Mouse (Mus musculus) frontal cortex, postnatal 14 days (tissue): ENCODE measurements at regions not wholly inside any gene's neighbourhood (a gene's known extent, or its start where the extent isn't known, plus 50 kb on each side); places are given as distances from the start of the nearest gene placed in this dataset.
A peak's percentile ranks its signal among the peaks of the same experiment; 100 is the strongest.

Source experiments
- DNase-seq, 2 experiments: peaks; one replicate each; pipeline ENCODE4 v3.0.0; 2022; ENCODE audit warnings: low spot score in 2 of 2

DNA sequence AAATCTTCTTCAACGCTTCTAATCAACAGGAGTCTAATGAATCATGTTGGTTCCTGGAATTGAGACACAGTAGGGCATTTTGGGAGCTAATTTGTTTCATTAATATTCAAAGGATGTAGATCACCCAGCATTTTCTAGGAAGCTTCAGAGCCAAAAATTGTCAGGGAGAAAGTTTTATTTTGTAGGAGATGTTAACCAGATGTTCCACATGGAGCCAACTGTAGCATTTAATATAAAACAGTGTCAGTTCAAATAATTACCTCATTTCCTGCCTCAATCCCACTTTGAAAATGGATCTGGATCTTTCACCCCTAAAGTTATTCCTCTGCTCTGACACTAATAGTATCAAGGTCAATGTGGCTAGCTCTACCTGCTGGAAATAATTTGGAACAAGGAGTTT, 389.6 kb upstream of the Lmcd1 start:
- no peak for DNase-seq

DNA sequence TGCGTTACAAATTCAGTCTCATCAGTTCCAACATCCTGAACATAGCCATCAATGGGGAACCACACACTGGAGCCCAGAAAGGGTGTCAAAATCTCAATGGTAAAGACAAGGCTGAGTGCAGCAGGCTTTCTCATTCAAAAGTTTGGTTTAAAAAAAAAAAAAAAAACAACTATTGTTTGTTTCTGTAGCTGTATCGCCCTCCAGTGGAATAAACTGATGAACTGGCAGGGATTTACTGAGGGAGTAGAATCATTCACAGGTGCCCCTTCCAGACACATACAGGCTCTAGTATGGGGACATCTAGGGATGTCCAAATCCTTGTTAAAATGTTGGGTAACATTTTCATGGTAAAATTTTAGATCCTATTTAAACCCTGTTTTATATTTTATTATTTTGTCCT, 361.6 kb upstream of the Lmcd1 start:
- DNase-seq: no peak

DNA sequence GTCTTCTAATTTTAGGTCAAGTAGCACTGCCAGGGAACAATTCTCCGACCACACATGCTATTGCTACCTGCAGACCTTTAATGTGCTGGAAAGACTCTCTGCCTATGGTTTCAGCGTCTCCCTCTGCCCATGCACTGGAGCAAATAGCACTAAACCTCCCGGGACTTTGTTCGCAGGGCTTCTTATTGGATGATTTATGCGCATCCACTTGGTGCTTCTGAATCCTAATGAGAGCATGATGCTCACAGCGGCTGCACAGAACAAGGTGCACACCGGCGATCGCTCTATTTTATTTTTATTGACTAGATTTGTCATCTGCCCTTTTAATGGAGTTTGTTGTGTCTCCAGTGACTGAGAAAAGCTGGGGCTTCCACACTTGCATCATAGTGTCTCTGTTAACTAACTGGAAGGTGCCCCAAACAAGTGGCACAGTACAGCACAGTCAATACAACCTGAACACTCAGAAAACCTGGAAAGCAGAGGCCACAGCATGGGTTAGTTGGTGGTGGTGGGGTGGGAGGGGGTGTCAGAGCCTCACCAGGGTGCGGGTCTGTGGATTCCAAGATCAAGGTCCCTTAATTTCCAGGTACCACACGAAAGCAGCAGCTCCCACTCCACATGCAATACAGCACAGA, 359.7 kb upstream of the Lmcd1 start:
- DNase-seq: no peak

DNA sequence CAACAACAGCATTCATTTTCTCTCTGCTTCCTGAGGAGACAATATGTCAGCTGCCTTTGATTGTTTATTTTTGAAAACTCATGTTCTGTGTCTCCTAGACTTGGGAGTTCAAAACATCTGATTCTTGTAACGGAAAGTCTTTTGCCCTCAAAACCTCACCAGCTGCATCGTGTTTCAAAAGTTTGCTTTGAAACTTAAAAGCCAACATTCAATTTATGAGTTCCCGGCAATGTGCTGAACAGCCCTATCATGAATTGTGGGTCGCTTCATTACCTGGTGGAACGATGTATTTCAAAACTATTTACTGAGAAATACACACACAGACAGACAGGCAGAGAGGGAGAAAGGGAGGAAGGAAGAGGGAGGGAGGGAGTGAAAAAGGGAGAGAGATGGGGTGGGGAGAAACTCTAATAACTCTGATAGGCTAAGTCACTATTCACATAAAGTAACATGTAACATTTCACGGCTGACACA, 356.3 kb upstream of the Lmcd1 start:
- no peak for DNase-seq

DNA sequence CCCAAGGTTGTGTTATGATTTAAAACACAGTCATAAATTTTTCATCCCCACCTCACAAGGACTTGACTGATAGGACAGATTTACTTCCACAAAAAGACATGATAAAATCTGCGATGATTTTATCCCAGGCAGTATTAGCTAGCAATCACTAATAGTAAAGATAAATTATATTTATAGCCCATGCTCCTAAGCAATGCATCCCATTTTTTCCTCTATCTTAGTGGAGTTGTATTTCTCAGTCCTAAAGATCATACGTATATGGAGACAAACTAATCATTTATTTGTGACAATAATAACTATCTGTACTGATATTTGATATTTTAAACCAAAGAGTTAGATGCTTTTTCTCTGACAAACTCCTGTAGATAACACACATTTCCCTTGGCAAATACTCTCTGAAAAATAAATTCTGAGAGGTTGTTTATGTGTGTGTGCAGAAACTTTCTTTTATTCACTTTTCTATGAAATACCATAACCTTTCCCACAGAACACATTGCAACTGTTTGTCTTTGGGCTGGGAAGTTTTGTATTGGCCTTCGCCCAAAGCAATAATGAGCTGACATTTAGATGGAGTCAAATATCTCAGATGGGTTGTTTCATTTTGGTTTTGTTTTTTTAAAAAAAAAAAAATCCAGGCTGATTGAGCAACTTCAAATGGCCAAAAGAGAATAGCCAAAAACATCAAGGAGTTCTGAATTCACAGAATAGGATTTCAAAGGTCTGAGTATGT, 355.5 kb upstream of the Lmcd1 start:
- no peak for DNase-seq

DNA sequence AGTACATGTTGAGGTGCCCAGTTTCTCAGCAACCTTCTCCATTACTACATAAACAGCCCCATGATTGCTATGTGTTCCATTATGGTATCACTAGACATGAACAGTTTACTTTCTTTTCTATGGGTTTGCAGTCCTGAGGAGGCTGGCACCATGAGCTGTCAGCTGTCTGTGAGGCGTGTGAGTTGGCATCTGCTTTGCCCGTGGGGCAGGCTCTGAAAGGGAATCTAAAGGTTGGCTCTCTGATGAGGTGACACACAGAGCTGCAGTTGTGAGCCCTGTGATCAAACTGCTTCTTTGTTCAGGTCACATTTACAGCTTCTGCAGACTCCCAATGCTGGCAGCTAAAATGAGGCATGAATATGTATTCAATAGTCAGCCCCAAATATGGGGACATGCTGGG, 341.0 kb upstream of the Lmcd1 start:
- no peak for DNase-seq

DNA sequence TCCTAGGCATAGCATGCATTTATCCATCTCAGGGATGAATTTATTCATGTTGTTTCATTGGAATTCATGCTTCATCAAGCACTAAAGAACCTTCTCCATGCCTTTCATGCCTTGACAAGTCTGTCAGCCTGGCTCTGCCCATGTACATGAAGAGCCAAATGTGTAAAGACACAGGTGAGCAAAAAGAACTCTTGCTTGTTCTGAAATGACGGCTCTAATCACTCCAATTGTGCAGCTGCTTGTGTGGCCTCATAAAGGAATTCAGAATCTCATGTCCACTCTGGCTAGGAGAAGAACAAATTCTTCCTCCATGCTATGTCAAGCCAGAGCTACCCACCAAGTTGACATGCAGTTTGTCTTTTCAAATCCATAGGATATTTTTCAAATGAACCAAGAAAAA, 319.2 kb upstream of the Lmcd1 start:
- DNase-seq: no peak

DNA sequence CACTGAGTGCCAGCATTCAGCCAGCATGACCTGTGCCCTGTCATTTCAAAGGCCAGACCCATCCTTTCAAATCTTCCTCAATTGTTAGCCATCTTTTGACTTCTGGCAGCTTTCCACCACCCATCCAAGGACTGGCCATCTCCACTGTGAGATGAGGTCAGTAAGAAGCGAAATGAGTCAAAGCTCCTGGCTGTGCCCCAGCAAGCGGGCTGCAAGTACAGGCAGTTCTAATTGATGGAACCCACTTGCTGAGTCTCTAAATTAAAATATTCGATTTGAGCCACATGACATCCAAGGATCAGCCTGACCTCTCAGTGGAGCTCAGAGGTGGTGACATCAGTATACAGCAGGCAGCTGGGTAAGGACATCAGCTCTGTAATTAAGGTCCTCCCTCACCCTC, 307.8 kb upstream of the Lmcd1 start:
- DNase-seq: no peak

DNA sequence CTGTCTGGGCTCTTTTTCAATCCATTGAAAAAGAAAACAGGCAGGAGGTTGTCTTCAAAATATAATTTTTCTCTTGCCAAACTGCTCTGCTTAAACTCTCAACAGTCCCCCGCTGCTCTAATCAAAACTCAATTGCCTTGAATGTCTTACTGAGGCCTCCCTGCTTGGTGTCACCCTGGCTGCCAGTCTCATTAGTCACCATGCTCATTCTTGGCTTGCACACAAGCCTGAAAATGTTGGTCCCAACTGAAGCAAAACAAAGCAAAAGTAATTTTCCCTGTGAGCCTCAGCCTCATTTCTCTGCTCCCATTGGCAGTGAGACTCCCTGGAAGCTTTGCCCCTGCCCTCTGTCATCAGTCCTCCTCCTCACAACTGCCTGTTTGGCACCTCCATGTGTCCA, 288.1 kb upstream of the Lmcd1 start:
- DNase-seq: no peak

DNA sequence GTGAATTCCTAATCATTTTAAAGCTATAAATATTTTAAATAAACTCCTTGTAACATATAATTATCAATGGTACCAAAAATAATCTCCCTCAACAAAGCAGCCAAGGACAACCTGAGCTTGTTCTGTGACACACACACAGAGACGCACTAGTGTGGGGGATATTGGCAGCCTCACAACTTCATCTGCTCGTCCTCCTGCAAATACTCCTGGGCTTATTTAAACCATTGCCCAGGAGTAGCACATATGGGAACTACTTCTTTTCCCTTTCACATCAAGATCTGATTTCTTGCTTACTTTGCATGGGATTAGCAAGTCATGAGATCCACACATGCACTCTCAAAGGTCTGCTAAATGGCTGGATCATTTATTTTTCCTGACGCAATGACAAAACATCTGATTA, 277.7 kb upstream of the Lmcd1 start:
- no peak for DNase-seq

DNA sequence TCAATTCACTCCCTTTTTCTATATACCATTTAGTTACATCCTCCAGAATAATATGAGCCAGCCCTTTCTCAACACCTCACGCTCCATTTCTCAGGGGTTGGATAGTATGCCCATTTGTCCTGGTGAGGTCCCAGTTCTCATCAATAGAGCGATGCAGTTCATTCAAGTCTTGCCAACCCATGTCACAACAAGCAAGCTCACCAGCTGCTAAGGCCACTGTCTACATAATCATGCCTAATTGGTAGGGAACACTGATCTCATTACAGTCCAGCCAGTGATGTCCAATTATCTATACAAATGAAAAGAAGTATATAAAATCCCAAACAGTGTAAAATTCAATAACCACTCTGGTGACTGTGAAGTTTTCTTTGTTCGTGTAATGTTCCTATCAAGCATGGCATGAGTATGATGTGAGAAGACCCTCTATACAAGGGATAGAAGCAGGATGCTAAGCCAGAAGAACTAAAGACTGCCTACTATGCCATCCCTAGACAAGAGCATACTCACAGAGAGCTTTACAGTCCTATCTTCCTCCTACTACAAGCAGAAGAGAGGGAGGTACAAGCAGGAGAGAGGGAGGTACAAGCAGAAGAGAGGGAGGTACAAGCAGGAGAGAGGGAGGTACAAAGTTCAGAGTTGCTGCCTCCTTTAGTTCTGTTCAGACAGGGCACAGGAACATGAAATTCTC, 269.6 kb upstream of the Lmcd1 start:
- DNase-seq: no peak

DNA sequence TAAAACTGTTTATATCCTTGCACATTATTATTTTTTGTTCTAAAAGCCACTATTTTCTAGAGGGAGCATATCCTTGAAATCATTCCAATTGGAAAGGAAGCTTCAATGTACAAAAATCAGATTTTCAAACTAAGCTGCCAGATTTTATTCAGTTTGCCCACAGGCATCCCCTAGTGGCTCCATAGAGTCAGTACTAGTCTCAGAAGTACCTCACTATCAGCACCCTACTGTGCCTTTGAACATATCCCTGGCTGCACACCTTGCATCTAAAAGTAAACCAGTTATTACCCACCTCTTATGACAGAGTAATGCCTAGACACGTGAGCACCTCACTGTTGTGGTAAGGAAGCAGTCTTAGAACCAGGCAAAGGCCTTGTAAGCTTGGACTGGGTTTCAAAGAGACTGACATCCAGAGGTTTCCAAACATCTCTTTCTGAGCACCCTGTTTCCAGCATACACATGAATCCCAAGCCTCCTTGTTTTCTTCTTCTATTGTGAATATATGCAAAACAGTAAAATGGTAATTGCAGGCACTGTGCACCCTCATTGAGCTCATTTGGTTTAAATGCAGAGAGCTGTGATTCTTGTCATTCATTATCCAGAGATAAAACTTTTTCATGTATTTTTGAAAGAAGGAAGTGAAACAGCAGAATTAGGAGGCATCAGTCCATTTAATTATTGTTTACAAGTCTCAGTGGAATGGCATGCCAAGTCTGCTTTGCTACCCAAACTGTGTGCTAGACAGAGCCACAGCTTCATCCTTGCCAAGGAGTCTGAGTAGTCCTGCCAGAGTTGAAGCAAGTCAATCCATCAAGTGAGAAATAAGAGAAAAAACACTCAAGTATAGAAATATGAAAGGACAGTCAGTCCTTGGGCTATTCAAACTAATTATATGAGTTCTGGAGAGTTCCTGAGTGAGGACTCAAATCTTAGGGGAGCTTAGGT, 247.0 kb upstream of the Lmcd1 start:
- peak in 1 of 2 experiments; percentile 5 for DNase-seq

DNA sequence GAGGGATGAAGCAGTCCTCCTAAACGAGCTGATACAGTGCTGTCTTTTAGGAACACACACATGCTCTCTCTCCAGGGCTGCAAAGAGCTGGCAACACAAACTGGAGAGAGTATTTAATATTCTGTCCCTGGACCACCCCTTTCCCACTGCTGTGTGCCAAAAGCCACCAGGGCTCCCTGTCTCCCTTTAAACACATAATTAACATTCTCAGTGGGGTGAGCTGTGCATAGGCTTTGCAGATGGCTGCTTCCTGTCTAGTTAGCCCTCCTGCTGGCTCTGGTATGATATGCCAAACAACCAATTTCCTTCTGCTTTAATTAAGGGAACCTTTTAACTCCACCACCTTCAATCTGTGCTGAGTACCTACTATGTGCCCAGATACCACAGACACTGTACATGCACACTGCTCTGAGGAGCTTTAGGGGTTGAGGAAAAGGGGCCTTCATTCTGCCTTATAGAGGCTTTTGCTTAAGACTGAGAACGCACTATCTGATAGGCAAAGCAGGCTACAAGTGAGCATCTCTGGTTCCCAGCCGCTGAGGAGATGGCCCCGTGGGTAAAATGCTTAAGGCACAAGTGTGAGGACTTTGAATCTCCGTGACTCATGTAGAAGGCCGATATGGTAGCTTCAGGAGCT, 222.9 kb upstream of the Lmcd1 start:
- DNase-seq: no peak

DNA sequence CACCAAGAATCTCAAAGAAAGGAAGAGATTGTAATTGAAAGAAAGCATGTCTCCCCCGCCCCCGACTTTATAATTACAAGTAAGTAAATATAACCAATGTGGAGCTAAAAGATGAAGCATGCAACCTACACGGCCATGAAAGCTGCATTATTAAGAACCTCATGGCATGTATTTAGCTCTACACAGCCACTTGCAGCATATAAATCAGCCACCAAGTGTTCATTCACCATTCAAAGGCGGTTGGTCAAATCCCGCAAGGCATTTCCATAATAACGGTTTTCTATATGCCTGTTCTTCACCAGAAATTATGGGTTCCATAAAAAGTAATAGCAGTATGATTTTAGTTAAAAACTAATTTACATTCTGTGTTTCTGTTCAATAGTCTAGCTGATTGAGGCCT, 221.4 kb upstream of the Lmcd1 start:
- no peak for DNase-seq

DNA sequence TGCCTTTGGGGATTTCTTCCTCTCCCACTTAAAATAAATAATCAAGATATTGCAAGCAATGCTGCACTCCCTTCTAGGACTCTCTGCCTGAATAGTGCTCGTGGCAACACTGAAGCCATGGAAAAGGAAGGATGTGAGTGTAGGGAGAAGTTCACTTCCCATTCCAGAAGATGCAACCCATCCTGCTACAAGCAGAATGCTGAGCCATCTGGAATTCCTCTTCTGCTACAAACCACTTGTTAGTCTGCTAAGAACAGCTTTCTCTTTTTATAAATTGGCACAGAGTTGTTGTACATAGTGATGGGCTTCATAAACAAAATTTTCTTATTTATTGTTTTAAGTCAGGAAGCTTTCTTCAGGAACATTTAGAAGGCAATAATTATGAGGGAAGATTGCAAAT, 215.7 kb upstream of the Lmcd1 start:
- DNase-seq: no peak

DNA sequence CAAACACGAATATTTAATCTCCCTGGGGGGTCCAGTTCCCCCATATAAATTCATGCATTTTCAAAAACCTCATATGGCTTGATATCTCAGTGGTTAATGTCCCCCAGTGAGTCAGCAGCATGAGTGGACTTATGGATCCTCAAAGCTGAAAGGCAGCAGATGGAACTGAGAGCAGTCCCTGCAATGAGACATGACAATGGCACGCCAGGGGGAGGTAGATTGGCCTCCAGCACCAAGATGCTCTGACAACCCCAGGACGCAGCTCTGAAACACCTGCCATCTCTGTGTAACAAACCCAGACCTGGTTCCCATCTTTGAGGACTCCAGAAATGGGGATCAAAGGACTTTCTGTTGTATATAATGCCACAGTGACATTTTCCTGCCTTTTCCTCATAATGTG, 210.6 kb upstream of the Lmcd1 start:
- DNase-seq: no peak

DNA sequence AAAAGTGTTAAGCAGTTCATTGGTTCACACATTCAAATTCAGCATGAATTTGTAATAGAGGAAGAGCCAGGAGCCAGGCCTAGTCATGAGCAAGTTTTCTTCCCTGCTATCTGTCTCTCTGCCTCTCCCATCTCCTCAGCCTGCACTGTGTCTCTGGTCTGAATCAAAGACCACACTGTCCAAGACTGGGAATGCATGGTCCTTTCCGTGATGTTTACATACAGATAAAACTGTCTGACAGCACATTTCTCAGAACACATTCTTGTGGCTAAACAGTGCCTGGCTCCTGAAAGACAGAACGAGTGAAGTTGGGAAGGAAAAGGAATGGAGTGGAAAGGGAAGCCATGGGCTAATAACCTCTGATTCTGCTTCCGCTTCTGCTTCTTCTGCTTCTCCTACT, 183.0 kb upstream of the Lmcd1 start:
- no peak for DNase-seq

DNA sequence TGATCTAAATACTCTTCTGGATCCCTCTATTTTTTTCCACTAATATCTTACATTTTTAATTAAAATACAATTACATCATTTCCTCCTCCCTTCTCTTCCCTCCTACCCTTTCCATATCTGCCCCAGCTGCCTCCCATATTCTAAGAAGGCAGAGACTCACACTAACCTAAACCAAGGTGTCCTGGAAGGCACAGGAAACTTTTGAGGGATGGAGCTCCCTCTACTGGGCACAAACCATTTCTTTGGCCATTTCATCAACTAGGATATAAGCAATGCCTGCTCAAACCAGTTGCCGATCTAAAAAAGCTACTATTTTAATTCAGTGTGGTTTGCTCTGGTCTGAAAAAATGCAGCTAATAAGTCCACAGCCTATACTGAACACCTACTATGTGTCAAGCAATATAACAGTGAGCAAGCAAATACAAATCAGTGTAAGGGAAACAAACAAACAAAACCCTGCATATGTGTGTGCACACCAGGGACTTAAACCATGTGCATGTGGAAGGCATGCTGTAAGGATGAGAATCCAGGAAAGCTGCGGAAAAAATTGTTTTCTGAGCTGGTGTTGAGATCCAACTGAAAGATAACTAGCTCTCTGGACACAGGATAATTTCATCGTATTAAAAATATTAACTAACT, 182.3 kb upstream of the Lmcd1 start:
- peak in 1 of 2 experiments; percentile 60 for DNase-seq

DNA sequence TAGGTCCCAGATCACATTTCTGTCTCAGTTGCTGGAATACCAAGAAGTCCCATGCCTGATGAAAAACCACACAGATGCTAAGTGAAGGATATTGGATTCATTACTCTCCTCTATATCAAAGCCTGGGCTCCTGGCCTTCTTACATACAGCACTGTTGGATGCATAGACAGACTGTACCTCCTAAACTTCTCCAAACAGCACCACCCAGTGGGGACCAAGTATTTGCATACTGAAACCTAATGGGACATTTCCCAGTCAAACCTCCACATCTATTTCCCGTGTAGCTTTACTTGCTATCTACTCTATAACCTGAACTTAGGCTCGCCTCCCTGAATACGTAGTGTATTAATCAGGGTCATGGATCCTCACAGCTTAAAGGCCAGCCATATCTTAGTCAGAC, 180.3 kb upstream of the Lmcd1 start:
- DNase-seq: no peak

DNA sequence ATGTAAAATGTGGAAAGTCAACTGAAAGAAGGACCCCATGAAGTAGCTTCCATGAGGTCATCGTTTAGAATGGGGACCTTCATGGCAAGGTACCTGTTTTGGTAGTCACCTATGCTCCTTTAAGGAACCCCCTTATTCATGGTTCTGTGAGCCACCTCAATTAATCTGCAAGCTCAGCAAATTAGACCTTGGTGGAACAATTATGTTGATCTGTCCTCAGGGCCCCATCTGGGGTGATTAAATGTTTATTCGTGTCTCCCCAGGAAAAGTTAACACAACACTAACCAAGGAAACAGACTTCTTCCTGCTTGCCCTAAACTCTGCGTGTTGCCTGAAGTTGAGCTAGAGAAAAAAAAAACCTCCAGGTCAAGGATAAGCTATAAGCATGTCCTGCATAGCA, 175.9 kb upstream of the Lmcd1 start:
- no peak for DNase-seq

DNA sequence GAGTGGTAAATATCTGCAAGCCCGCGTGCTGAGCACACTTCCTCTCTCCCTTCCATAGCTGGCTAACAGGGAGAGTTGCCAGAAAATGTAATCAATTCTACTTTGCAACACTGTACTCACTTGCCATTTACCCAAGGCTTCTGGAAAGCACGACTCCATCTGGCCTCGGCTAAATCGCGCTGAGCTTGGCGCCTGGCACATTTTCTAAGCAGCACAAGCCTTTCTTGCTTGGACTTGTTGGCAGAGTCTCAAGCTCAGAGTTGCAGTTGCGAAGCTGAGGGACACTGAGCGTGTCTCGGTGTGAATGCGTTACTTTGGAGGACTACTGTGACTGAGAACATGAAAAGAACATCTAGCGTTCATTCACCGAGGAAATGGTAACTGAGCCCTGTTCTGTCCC, 164.9 kb upstream of the Lmcd1 start:
- peak; percentile 56 to 71 for DNase-seq
